Mouse (Mus musculus): ENCODE measurements around the gene Nadsyn1.

DNA sequence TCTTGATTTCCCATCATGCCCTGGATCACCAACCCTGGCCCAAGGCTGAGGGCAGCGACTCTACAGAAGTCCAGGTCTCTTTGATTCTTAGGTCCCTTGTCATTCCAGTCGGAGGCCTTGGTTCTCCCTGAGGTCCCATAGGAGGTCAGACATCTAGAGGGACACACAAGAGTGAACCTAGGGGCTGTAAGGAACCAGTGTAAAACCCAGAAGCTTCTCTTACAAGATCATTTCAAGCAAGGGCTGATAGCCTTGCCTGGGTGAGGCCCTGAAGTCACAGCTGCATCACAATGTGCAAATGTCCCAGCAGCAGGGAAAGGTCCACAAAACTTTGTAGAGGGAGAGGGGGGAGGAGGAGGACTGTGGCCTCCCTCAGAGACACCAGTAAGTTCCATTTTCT is 43.9 kb upstream of the Nadsyn1 start, which contains the start of gene Gm498:
- no peak for TF ChIP-seq CTCF (IDR thresholded peaks at IDR 0.05; ENCODE audit: low read depth)
- TF ChIP-seq EP300 (optimal IDR thresholded peaks at IDR 0.05): no peak
